In the genomic region with DNA sequence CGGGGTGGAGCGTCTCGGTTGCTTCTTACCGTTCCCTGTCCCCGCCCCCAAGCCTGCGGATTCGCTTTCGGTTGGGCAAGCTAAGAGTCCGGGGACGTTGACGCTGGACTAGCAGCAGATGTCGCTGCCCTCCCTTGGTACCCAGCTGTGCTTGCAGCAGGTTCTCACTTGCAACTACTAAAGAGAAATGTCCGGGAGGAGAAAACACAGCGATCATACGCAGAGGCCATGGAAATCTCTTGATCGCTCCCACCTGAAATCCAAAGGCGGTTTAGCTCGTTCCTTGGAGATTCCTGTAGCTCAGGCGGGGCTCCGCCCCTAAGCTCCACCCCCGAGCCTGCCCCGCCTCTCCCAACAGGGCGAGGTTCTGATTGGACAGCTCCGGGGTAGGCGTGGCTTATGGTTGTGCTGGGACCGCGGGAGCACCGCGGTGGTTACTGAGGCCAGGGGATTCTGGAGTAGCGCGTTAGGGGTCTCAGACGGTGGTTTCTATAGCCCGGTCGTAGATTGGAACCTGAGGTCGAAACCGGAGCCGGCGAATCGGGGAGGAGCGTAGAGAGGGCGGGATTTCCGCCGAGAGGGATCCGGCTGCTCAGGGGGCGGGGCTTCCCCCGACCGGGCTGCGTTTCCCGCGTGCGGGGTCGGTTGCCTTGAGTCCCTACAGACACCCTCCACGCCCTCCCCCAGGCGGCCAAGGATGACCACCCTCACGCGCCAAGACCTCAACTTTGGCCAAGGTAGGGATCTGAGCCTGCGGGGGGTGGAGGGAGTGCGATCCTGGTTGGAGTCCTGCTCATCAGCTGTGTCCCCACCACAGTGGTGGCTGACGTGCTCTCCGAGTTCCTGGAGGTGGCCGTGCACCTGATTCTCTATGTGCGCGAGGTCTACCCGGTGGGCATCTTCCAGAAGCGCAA, we compare ENCODE assay signal across 8 mouse cellular contexts. TPM values are rescaled to one million over a fixed set of nuclear protein-coding genes. Genes with fewer than 3 reads are reported as not detected.
A peak's percentile ranks its signal among the peaks of the same experiment; 100 is the strongest.
DNase-seq lines count a peak whose midpoint lies in the region; ATAC-seq and TF ChIP-seq lines count a peak whose summit lies in the region.

No protein-coding gene starts in this region.

- peaks cover 18% of the 10 kb centered on the region for H3K27me3 ChIP-seq in heart, embryonic 11.5 days (ENCODE audit: control insufficient read depth, insufficient read depth, low read length)
- peaks cover 5% of the 10 kb centered on the region; the same call in 1 of the 2 replicates for H3K27me3 ChIP-seq in kidney, embryonic 16.5 days (ENCODE audit: insufficient read depth, low read length)
- H3K27me3 ChIP-seq in liver, adult 2 months (ENCODE audit: control insufficient read depth, insufficient read depth, low read length): no peaks in the 10 kb centered on the region
- H3K27me3 ChIP-seq in myocyte (ENCODE audit: control insufficient read depth, insufficient read depth, insufficient read length): peaks cover 5% of the 10 kb centered on the region
- H3K27me3 ChIP-seq in splenic B cell, adult 2 months (ENCODE audit: control insufficient read depth, insufficient read depth, low read length, poor library complexity, severe bottlenecking): no peaks in the 10 kb centered on the region

- 0 out of 2 replicates have a peak, but pooled peaks have one; percentile 46 for TF ChIP-seq POLR2A in liver, adult 2 months (IDR thresholded peaks at IDR 0.05; ENCODE audit: extremely low read depth, insufficient read depth, low read length)
- TF ChIP-seq POLR2A in myocyte (IDR thresholded peaks at IDR 0.05; ENCODE audit: insufficient read length, low read depth): peak; percentile 73

- H3K9me3 ChIP-seq in heart, embryonic 11.5 days (replicated peaks; ENCODE audit: control insufficient read depth, low read length): no peaks in the 10 kb centered on the region
- no peaks in the 10 kb centered on the region for H3K9me3 ChIP-seq in kidney, embryonic 16.5 days (ENCODE audit: low read length)

- no peaks in the 10 kb centered on the region; the same call in none of the 2 replicates for H3K4me1 ChIP-seq in heart, embryonic 11.5 days (ENCODE audit: control insufficient read depth, insufficient read depth, low read length)
- peaks cover 12% of the 10 kb centered on the region; the same call in 1 of the 2 replicates for H3K4me1 ChIP-seq in kidney, embryonic 16.5 days (ENCODE audit: insufficient read depth, low read length)
- H3K4me1 ChIP-seq in liver, adult 2 months (ENCODE audit: control insufficient read depth, insufficient read depth, low read length): peaks cover 9% of the 10 kb centered on the region

- peaks cover 4% of the 10 kb centered on the region; the same call in 1 of the 2 replicates for H3K79me2 ChIP-seq in liver, adult 2 months (ENCODE audit: control insufficient read depth, insufficient read depth, low read length)
- no peaks in the 10 kb centered on the region for H3K79me2 ChIP-seq in myocyte (ENCODE audit: control insufficient read depth, insufficient read depth)

- peak; percentile 95 to 97 for DNase-seq in B cell, adult 2 months
- peak; percentile 96 for DNase-seq in brain, adult 2 months (ENCODE audit: low read depth, low spot score)
- DNase-seq in liver, adult 2 months (ENCODE audit: extremely low read depth, low read depth, low spot score): peak; percentile 84
- DNase-seq in splenic B cell, adult 2 months (ENCODE audit: low read depth, low spot score): peak; percentile 96

- peak overlapping the region; percentile 82 for H3K4me3 ChIP-seq in heart, embryonic 11.5 days (ENCODE audit: low read depth, low read length)
- peak overlapping the region; percentile 84 for H3K4me3 ChIP-seq in kidney, embryonic 16.5 days (ENCODE audit: low read length)
- H3K4me3 ChIP-seq in liver, adult 2 months (ENCODE audit: insufficient read depth, low read depth, low read length): peak overlapping the region; percentile 87
- peak overlapping the region; percentile 76 for H3K4me3 ChIP-seq in myocyte

- WGBS in heart, embryonic 11.5 days (ENCODE audit: insufficient replicate concordance): under 1% methylated on average over 65 of the region's 65 CpGs
- under 1% methylated on average over 64 of the region's 65 CpGs for WGBS in kidney, embryonic 16.5 days
- under 1% methylated on average over 65 of the region's 65 CpGs for WGBS in liver, adult 2 months

- ATAC-seq in erythroblast, adult 5-6 weeks (replicated peaks; ENCODE audit: low FRiP score, poor library complexity, severe bottlenecking): peak; percentile 95
- peak; percentile 95 for ATAC-seq in heart, embryonic 11.5 days (replicated peaks; ENCODE audit: insufficient number of reproducible peaks, low FRiP score, low TSS enrichment)
- peak; percentile 92 for ATAC-seq in kidney, embryonic 16.5 days (ENCODE audit: low FRiP score, low TSS enrichment)

- peak overlapping the region; percentile 87 for H3K4me2 ChIP-seq in heart, embryonic 11.5 days
- peak overlapping the region; percentile 93 for H3K4me2 ChIP-seq in kidney, embryonic 16.5 days (replicated peaks; ENCODE audit: low read depth, low read length)
- H3K4me2 ChIP-seq in myocyte (ENCODE audit: low read depth): peak overlapping the region; percentile 91

- peaks cover 3% of the 10 kb centered on the region; the same call in 1 of the 2 replicates for H3K36me3 ChIP-seq in heart, embryonic 11.5 days (ENCODE audit: control insufficient read depth, insufficient read depth, low read length)
- H3K36me3 ChIP-seq in kidney, embryonic 16.5 days (ENCODE audit: insufficient read depth, low read length): peaks cover 10% of the 10 kb centered on the region
- no peaks in the 10 kb centered on the region for H3K36me3 ChIP-seq in liver, adult 2 months (ENCODE audit: control insufficient read depth, insufficient read depth, low read length)
- H3K36me3 ChIP-seq in myocyte (ENCODE audit: control insufficient read depth, insufficient read depth): no peaks in the 10 kb centered on the region
- peaks cover 2% of the 10 kb centered on the region; the same call in 1 of the 2 replicates for H3K36me3 ChIP-seq in splenic B cell, adult 2 months (ENCODE audit: control insufficient read depth, insufficient read depth, low read length, poor library complexity, severe bottlenecking)

- peak overlapping the region; percentile 79 for H3K9ac ChIP-seq in heart, embryonic 11.5 days (ENCODE audit: low read depth, low read length)
- H3K9ac ChIP-seq in kidney, embryonic 16.5 days (replicated peaks; ENCODE audit: low read length): peak overlapping the region; percentile 81
- H3K9ac ChIP-seq in liver, adult 2 months (ENCODE audit: low read depth, low read length): peak overlapping the region; percentile 92

- peak overlapping the region; percentile 82 for H3K27ac ChIP-seq in heart, embryonic 11.5 days (ENCODE audit: low read depth, low read length)
- peak overlapping the region; percentile 95 for H3K27ac ChIP-seq in kidney, embryonic 16.5 days (ENCODE audit: low read length)
- H3K27ac ChIP-seq in liver, adult 2 months (replicated peaks; ENCODE audit: insufficient read depth, low read depth, low read length): peak overlapping the region; percentile 95

- peak; percentile 93 for TF ChIP-seq CTCF in liver, adult 2 months (IDR thresholded peaks at IDR 0.05; ENCODE audit: low read depth, low read length)

- H3ac ChIP-seq in myocyte (ENCODE audit: control insufficient read depth, insufficient read length): no peak overlapping the region

RNA-seq across cellular contexts. Expression of a gene that starts 9.9 kb away (rescaled TPM):
- 0.42 TPM in 1 of 2 replicates, not detected in the other for total RNA-seq in erythroblast, adult 5-6 weeks (2015; ENCODE audit: low replicate concordance)
- 0.84 TPM in 1 of 2 replicates, not detected in the other for total RNA-seq in erythroblast, adult 5-6 weeks (2017; ENCODE audit: low replicate concordance)
- polyA plus RNA-seq in heart, embryonic 11.5 days (2014; fragmentation: Nextera tagmentation; extraction: Ambion mirVana): 0.06 and 0.16 TPM in 2 replicates
- polyA plus RNA-seq in kidney, embryonic 16.5 days (2015; fragmentation: Nextera tagmentation; extraction: Ambion mirVana): 0.28 and 0.29 TPM in 2 replicates
- not detected in 2 replicates for total RNA-seq in liver, adult 2 months (2014; rRNA removed)
- polyA plus RNA-seq in liver, adult 2 months (2012; rRNA removed): not detected in 2 replicates
- 0.04 TPM for polyA plus RNA-seq in myocyte (2012; fragmentation: generic; extraction: Trizol)

RNA-seq across cellular contexts. Expression of a gene that starts 10.2 kb away (rescaled TPM):
- total RNA-seq in erythroblast, adult 5-6 weeks (2015; ENCODE audit: low replicate concordance): 7.3 and 8.6 TPM in 2 replicates
- total RNA-seq in erythroblast, adult 5-6 weeks (2017; ENCODE audit: low replicate concordance): 3.4 and 7.1 TPM in 2 replicates
- polyA plus RNA-seq in heart, embryonic 11.5 days (2014; fragmentation: Nextera tagmentation; extraction: Ambion mirVana): 45.3 and 47.2 TPM in 2 replicates
- polyA plus RNA-seq in kidney, embryonic 16.5 days (2015; fragmentation: Nextera tagmentation; extraction: Ambion mirVana): 70.3 and 74.8 TPM in 2 replicates
- 8.1 and 8.9 TPM in 2 replicates for total RNA-seq in liver, adult 2 months (2014; rRNA removed)
- 49.6 and 58.5 TPM in 2 replicates for polyA plus RNA-seq in liver, adult 2 months (2012; rRNA removed)
- 31.0 TPM for polyA plus RNA-seq in myocyte (2012; fragmentation: generic; extraction: Trizol)

RNA-seq across cellular contexts. Expression of a gene that starts 11.6 kb away (rescaled TPM):
- total RNA-seq in erythroblast, adult 5-6 weeks (2015; ENCODE audit: low replicate concordance): 2.7 and 3.3 TPM in 2 replicates
- total RNA-seq in erythroblast, adult 5-6 weeks (2017; ENCODE audit: low replicate concordance): 1.3 and 2.8 TPM in 2 replicates
- 23.3 and 24.5 TPM in 2 replicates for polyA plus RNA-seq in heart, embryonic 11.5 days (2014; fragmentation: Nextera tagmentation; extraction: Ambion mirVana)
- 22.0 and 22.2 TPM in 2 replicates for polyA plus RNA-seq in kidney, embryonic 16.5 days (2015; fragmentation: Nextera tagmentation; extraction: Ambion mirVana)
- total RNA-seq in liver, adult 2 months (2014; rRNA removed): 35.0 and 38.7 TPM in 2 replicates
- 91.9 and 97.2 TPM in 2 replicates for polyA plus RNA-seq in liver, adult 2 months (2012; rRNA removed)
- 89.7 TPM for polyA plus RNA-seq in myocyte (2012; fragmentation: generic; extraction: Trizol)

RNA-seq across cellular contexts. Expression of a gene that starts 19.9 kb away (rescaled TPM):
- not detected in 2 replicates for total RNA-seq in erythroblast, adult 5-6 weeks (2015; ENCODE audit: low replicate concordance)
- 0.43 TPM in 1 of 2 replicates, not detected in the other for total RNA-seq in erythroblast, adult 5-6 weeks (2017; ENCODE audit: low replicate concordance)
- polyA plus RNA-seq in heart, embryonic 11.5 days (2014; fragmentation: Nextera tagmentation; extraction: Ambion mirVana): 20.4 and 24.8 TPM in 2 replicates
- 19.8 and 20.6 TPM in 2 replicates for polyA plus RNA-seq in kidney, embryonic 16.5 days (2015; fragmentation: Nextera tagmentation; extraction: Ambion mirVana)
- 1.9 and 2.7 TPM in 2 replicates for total RNA-seq in liver, adult 2 months (2014; rRNA removed)
- 2.2 and 3.4 TPM in 2 replicates for polyA plus RNA-seq in liver, adult 2 months (2012; rRNA removed)
- 3.1 TPM for polyA plus RNA-seq in myocyte (2012; fragmentation: generic; extraction: Trizol)

RNA-seq across cellular contexts. Expression of a gene that starts 20.1 kb away (rescaled TPM):
- total RNA-seq in erythroblast, adult 5-6 weeks (2015; ENCODE audit: low replicate concordance): not detected in 2 replicates
- not detected in 2 replicates for total RNA-seq in erythroblast, adult 5-6 weeks (2017; ENCODE audit: low replicate concordance)
- 0.84 TPM in 2 replicates for polyA plus RNA-seq in heart, embryonic 11.5 days (2014; fragmentation: Nextera tagmentation; extraction: Ambion mirVana)
- 1.8 and 2.3 TPM in 2 replicates for polyA plus RNA-seq in kidney, embryonic 16.5 days (2015; fragmentation: Nextera tagmentation; extraction: Ambion mirVana)
- 0.18 TPM in 1 of 2 replicates, not detected in the other for total RNA-seq in liver, adult 2 months (2014; rRNA removed)
- 0.14 and 0.23 TPM in 2 replicates for polyA plus RNA-seq in liver, adult 2 months (2012; rRNA removed)
- polyA plus RNA-seq in myocyte (2012; fragmentation: generic; extraction: Trizol): 0.85 TPM

Comparison
In these comparisons a context has a peak if more than half of its experiments do, and no peak if none do; other contexts are left out.
1. Peak in every context shown above with its lines: DNase-seq, ATAC-seq, H3K4me3 ChIP-seq and H3K27ac ChIP-seq.